Mouse (Mus musculus): Measurements from ENCODE around the gene Nfkbie. TPM values are rescaled to one million over a fixed set of nuclear protein-coding genes. Genes with fewer than 3 reads are reported as not detected.

The Nfkbie gene
- polyA plus RNA-seq, 1 experiment, result 2.1 TPM

- no peak overlapping the region for H3K27ac ChIP-seq (ENCODE audit: insufficient read depth, low read length)
- peak overlapping the region; percentile 79 for H3K4me3 ChIP-seq (ENCODE audit: insufficient read depth, low read length)
- H3K4me1 ChIP-seq (ENCODE audit: control insufficient read depth, insufficient read depth, low read length), result peaks cover 10% of the 10 kb centered on the region; the same call in 1 of the 2 replicates
- TF ChIP-seq POLR2A (IDR thresholded peaks at IDR 0.05; ENCODE audit: extremely low read depth, insufficient read depth, low read length) (no peak), CTCF (IDR thresholded peaks at IDR 0.05; ENCODE audit: extremely low read depth, insufficient read depth, low read length) (0 out of 2 replicates have a peak, but pooled peaks have one; percentile 18)
Measured at GRCm38 (mm10) chr17:45547461-45548190, 7.9 kb upstream of the Nfkbie start.

- TF ChIP-seq CTCF (IDR thresholded peaks at IDR 0.05; ENCODE audit: extremely low read depth, insufficient read depth, low read length), result peak; percentile 40; the same call in 1 of the 2 replicates
- TF ChIP-seq POLR2A (IDR thresholded peaks at IDR 0.05; ENCODE audit: extremely low read depth, insufficient read depth, low read length), result no peak
- H3K4me3 ChIP-seq (ENCODE audit: insufficient read depth, low read length), result peak overlapping the region; percentile 79
- H3K27ac ChIP-seq (ENCODE audit: insufficient read depth, low read length), result no peak overlapping the region
- H3K4me1 ChIP-seq (ENCODE audit: control insufficient read depth, insufficient read depth, low read length), result peaks cover 5% of the 10 kb centered on the region; the same call in 1 of the 2 replicates
Measured at GRCm38 (mm10) chr17:45548541-45549512, 6.7 kb upstream of the Nfkbie start.

GRCm38 (mm10) chr17:45549617-45550181 is 5.8 kb upstream of the Nfkbie start, which contains the start of gene Tmem151b:
TSS of gene Tmem151b (minus strand) at chr17:45549677.
- H3K4me3 ChIP-seq (ENCODE audit: insufficient read depth, low read length), result peak within 1 kb of the TSS; percentile 79
- peaks cover 3% of the 10 kb centered on the region; the same call in 1 of the 2 replicates for H3K4me1 ChIP-seq (ENCODE audit: control insufficient read depth, insufficient read depth, low read length)
- TF ChIP-seq CTCF (IDR thresholded peaks at IDR 0.05; ENCODE audit: extremely low read depth, insufficient read depth, low read length) (no peak), POLR2A (IDR thresholded peaks at IDR 0.05; ENCODE audit: extremely low read depth, insufficient read depth, low read length) (peak; percentile 76)
- peak within 1 kb of the TSS; percentile 85 for H3K27ac ChIP-seq (ENCODE audit: insufficient read depth, low read length)

- H3K27ac ChIP-seq (ENCODE audit: insufficient read depth, low read length), result no peak overlapping the region
- H3K4me3 ChIP-seq (ENCODE audit: insufficient read depth, low read length), result no peak overlapping the region; the same call in 1 of the 2 replicates
- TF ChIP-seq POLR2A (IDR thresholded peaks at IDR 0.05; ENCODE audit: extremely low read depth, insufficient read depth, low read length), result no peak
- peaks cover 3% of the 10 kb centered on the region; the same call in 1 of the 2 replicates for H3K4me1 ChIP-seq (ENCODE audit: control insufficient read depth, insufficient read depth, low read length)
Measured at GRCm38 (mm10) chr17:45550253-45550652, 5.2 kb upstream of the Nfkbie start.

- Histone ChIP-seq H3K4me1 (ENCODE audit: control insufficient read depth, insufficient read depth, low read length) (peaks cover 3% of the 10 kb centered on the region; the same call in 1 of the 2 replicates), H3K27ac (ENCODE audit: insufficient read depth, low read length) (no peak overlapping the region)
- TF ChIP-seq CTCF (IDR thresholded peaks at IDR 0.05; ENCODE audit: extremely low read depth, insufficient read depth, low read length) (no peak), POLR2A (IDR thresholded peaks at IDR 0.05; ENCODE audit: extremely low read depth, insufficient read depth, low read length) (no peak)
Measured at GRCm38 (mm10) chr17:45551249-45551796, 4.2 kb upstream of the Nfkbie start.

GRCm38 (mm10) chr17:45551816-45552451 is 3.6 kb upstream of the Nfkbie start:
- no peak for TF ChIP-seq POLR2A (IDR thresholded peaks at IDR 0.05; ENCODE audit: extremely low read depth, insufficient read depth, low read length)
- TF ChIP-seq CTCF (IDR thresholded peaks at IDR 0.05; ENCODE audit: extremely low read depth, insufficient read depth, low read length), result peak; percentile 98
- H3K4me3 ChIP-seq (ENCODE audit: insufficient read depth, low read length), result no peak overlapping the region
- peaks cover 3% of the 10 kb centered on the region; the same call in 1 of the 2 replicates for H3K4me1 ChIP-seq (ENCODE audit: control insufficient read depth, insufficient read depth, low read length)
- no peak overlapping the region for H3K27ac ChIP-seq (ENCODE audit: insufficient read depth, low read length)

More at GRCm38 (mm10) chr17:45551249-45551796, 4.2 kb upstream of the Nfkbie start:
- no peak overlapping the region for H3K4me3 ChIP-seq (ENCODE audit: insufficient read depth, low read length)

- TF ChIP-seq POLR2A (IDR thresholded peaks at IDR 0.05; ENCODE audit: extremely low read depth, insufficient read depth, low read length) (no peak), CTCF (IDR thresholded peaks at IDR 0.05; ENCODE audit: extremely low read depth, insufficient read depth, low read length) (no peak)
- Histone ChIP-seq H3K4me1 (ENCODE audit: control insufficient read depth, insufficient read depth, low read length) (peaks cover 3% of the 10 kb centered on the region; the same call in 1 of the 2 replicates), H3K27ac (ENCODE audit: insufficient read depth, low read length) (no peak overlapping the region), H3K4me3 (ENCODE audit: insufficient read depth, low read length) (no peak overlapping the region)
Measured at GRCm38 (mm10) chr17:45553065-45553464, 2.4 kb upstream of the Nfkbie start.

GRCm38 (mm10) chr17:45554420-45554819 is 1.1 kb upstream of the Nfkbie start:
- no peak overlapping the region for H3K4me3 ChIP-seq (ENCODE audit: insufficient read depth, low read length)
- H3K4me1 ChIP-seq (ENCODE audit: control insufficient read depth, insufficient read depth, low read length), result 0 out of 2 replicates have a peak, but pooled peaks cover 2% of the 10 kb centered on the region
- TF ChIP-seq CTCF (IDR thresholded peaks at IDR 0.05; ENCODE audit: extremely low read depth, insufficient read depth, low read length), result no peak
- no peak for TF ChIP-seq POLR2A (IDR thresholded peaks at IDR 0.05; ENCODE audit: extremely low read depth, insufficient read depth, low read length)
- H3K27ac ChIP-seq (ENCODE audit: insufficient read depth, low read length), result no peak overlapping the region

All from cortical plate, adult 2 months (tissue).